Mouse (Mus musculus) neural tube, embryonic 14.5 days (tissue): ENCODE measurements around the gene Vps25. TPM values are rescaled to one million over a fixed set of nuclear protein-coding genes. Genes with fewer than 3 reads are reported as not detected.

ENCODE experiments used
- ATAC-seq: fragments of 200-750 bp; cut with Nextera tagmentation; 2 replicates; pipeline ENCODE4 v1.8.0; 2017; ENCODE audit warnings: low read depth, mild to moderate bottlenecking, moderate TSS enrichment, moderate library complexity
- H3K27ac ChIP-seq: fragments of 300-500 bp; sonication (generic); 2 replicates; pipeline ENCODE4 v1.5.1; 2014; ENCODE audit warnings: low read depth, mild to moderate bottlenecking, control low read depth, low read length, moderate library complexity, mixed read lengths
- H3K27me3 ChIP-seq: fragments of 300-500 bp; sonication (generic); 2 replicates; pipeline ENCODE4 v1.6.1; 2014; ENCODE audit warnings: low read length; ENCODE audit not compliant: control insufficient read depth, insufficient read depth
- H3K36me3 ChIP-seq: fragments of 300-500 bp; sonication (generic); 2 replicates; pipeline ENCODE4 v1.6.1; 2014; ENCODE audit warnings: low read length, mixed read lengths; ENCODE audit not compliant: control insufficient read depth, insufficient read depth
- H3K4me1 ChIP-seq: fragments of 300-500 bp; sonication (generic); 2 replicates; pipeline ENCODE4 v1.6.1; 2014; ENCODE audit warnings: low read length; ENCODE audit not compliant: control insufficient read depth, insufficient read depth
- H3K4me2 ChIP-seq: fragments of 300-500 bp; sonication (generic); 2 replicates; pipeline ENCODE4 v1.6.1; 2014; ENCODE audit warnings: mild to moderate bottlenecking, low read depth, low read length, control low read depth
- H3K4me3 ChIP-seq: fragments of 300-500 bp; sonication (generic); 2 replicates; pipeline ENCODE4 v1.5.1; 2014; ENCODE audit warnings: low read depth, low read length, control low read depth, mixed read lengths
- H3K9ac ChIP-seq: fragments of 300-500 bp; sonication (generic); replicated peaks from 2 replicates; pipeline ENCODE4 v1.6.1; 2014; ENCODE audit warnings: low read depth, mild to moderate bottlenecking, control low read depth, low read length, mixed read lengths
- H3K9me3 ChIP-seq: fragments of 300-500 bp; sonication (generic); 2 replicates; pipeline ENCODE4 v1.6.1; 2016; ENCODE audit warnings: low read length; ENCODE audit not compliant: control insufficient read depth
- WGBS: fragments of 180-500 bp; shearing (Covaris S2); extraction: QIAGEN DNeasy Blood & Tissue Kit; methylation state at CpG from one replicate; pipeline ENCODE4 v1.1.7; 2014; 5-methylcytosine and 5-hydroxymethylcytosine counted together
- polyA plus RNA-seq: library from polyadenylated mRNA; unstranded; fragments of >200 nt; fragmentation: Nextera tagmentation; extraction: Ambion mirVana; gene quantifications from 2 replicates; pipeline ENCODE4 v1.2.1, GENCODE M21; 2014

Gene Vps25
- polyA plus RNA-seq, 1 experiment from 2014 or later: 134 TPM

GRCm38 (mm10) chr11:101295191-101295590, 41.7 kb downstream of the Vps25 start:
- no peaks in the 10 kb centered on the region for H3K4me1 ChIP-seq
- H3K4me3 ChIP-seq: no peak overlapping the region
- no peak overlapping the region for H3K4me2 ChIP-seq
- H3K36me3 ChIP-seq: peaks cover 36% of the 10 kb centered on the region
- ATAC-seq: no peak
- H3K9me3 ChIP-seq: no peaks in the 10 kb centered on the region
- no peak overlapping the region for H3K9ac ChIP-seq
- H3K27ac ChIP-seq: no peak overlapping the region
- H3K27me3 ChIP-seq: no peaks in the 10 kb centered on the region
- 92% methylated on average over 8 of the region's 8 CpGs for WGBS

- WGBS: 69% methylated on average over 7 of the region's 7 CpGs
Measured at GRCm38 (mm10) chr11:101300881-101301280, 47.4 kb downstream of the Vps25 start.

DNA sequence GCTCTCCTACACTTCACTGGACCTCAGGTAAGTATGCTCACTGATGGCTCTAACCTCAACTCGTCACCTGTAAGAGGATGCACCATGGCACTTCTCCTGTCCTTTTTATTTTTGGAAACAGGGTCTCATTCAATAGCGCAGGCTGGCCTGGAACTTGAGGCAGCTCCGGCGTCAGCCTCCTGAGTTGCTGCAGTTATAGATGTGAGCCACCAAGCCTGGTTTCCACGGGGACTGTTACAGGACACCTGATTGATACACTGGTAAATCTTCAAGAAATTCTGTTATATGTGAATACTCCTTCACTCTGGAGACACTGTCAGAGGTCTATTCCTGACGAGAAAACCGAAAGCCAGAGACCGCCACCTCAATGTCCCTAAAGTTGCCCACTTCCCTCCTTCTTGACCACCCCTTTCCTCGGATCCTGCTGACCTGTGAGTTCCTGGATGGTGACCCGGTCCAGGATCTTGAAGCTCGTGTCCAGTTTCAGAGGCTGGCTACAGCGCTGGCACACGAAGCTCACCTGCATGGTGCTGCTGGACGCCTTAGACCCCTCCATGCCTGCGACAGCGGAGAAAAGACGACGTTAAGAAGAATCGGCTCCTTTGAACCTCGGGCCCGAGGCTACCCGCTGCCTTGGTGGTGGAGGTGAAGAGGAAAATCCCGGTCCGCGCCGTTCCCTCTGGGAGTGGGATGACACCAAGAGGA, 47.9 kb downstream of the Vps25 start:
- Histone ChIP-seq H3K4me1 (peaks cover 12% of the 10 kb centered on the region), H3K4me3 (peak overlapping the region; percentile 58), H3K27me3 (no peaks in the 10 kb centered on the region), H3K27ac (peak overlapping the region; percentile 76; the same call in 1 of the 2 replicates), H3K4me2 (peak overlapping the region; percentile 99), H3K9ac (peak overlapping the region; percentile 75), H3K36me3 (no peaks in the 10 kb centered on the region; the same call in 1 of the 2 replicates), H3K9me3 (no peaks in the 10 kb centered on the region)
- 13% methylated on average over 26 of the region's 26 CpGs for WGBS
- no peak for ATAC-seq

More at GRCm38 (mm10) chr11:101300881-101301280, 47.4 kb downstream of the Vps25 start:
- no peaks in the 10 kb centered on the region for H3K27me3 ChIP-seq
- no peak for ATAC-seq
- H3K4me2 ChIP-seq: peak overlapping the region; percentile 99
- no peak overlapping the region for H3K27ac ChIP-seq
- H3K36me3 ChIP-seq: peaks cover 3% of the 10 kb centered on the region
- H3K9ac ChIP-seq: peak overlapping the region; percentile 75; the same call in 1 of the 2 replicates
- H3K4me1 ChIP-seq: peaks cover 12% of the 10 kb centered on the region
- no peaks in the 10 kb centered on the region for H3K9me3 ChIP-seq
- peak overlapping the region; percentile 58 for H3K4me3 ChIP-seq

GRCm38 (mm10) chr11:101302004-101302798, 48.7 kb downstream of the Vps25 start, which contains the start of gene Becn1:
Gene Becn1 (minus strand): TSS chr11:101302286.
- Histone ChIP-seq H3K27ac (peak within 1 kb of the TSS; percentile 76), H3K27me3 (no peaks in the 10 kb centered on the region), H3K9me3 (no peaks in the 10 kb centered on the region), H3K4me1 (peaks cover 12% of the 10 kb centered on the region), H3K4me2 (peak within 1 kb of the TSS; percentile 99), H3K4me3 (peak within 1 kb of the TSS; percentile 58), H3K9ac (peak within 1 kb of the TSS; percentile 75), H3K36me3 (no peaks in the 10 kb centered on the region; the same call in 1 of the 2 replicates)
- ATAC-seq: peak; percentile 95
- WGBS: 7% methylated on average over 39 of the region's 39 CpGs

- WGBS: 42% methylated on average over 5 of the region's 5 CpGs
- Histone ChIP-seq H3K4me1 (no peaks in the 10 kb centered on the region), H3K27me3 (no peaks in the 10 kb centered on the region), H3K36me3 (no peaks in the 10 kb centered on the region), H3K9ac (no peak overlapping the region), H3K4me3 (no peak overlapping the region), H3K27ac (no peak overlapping the region), H3K4me2 (no peak overlapping the region), H3K9me3 (no peaks in the 10 kb centered on the region)
- ATAC-seq: no peak
Measured at GRCm38 (mm10) chr11:101307744-101308143, 54.2 kb downstream of the Vps25 start.

Other genes with a start within 250 kb of the Vps25 start
- gene Atp6v0a1, start 244.3 kb upstream of the Vps25 start, polyA plus RNA-seq: 147 and 175 TPM in 2 replicates
- gene Naglu, start 183.7 kb upstream of the Vps25 start, polyA plus RNA-seq: 7.0 and 9.8 TPM in 2 replicates
- 0.35 TPM in 1 of 2 replicates, not detected in the other for gene Hsd17b1, start 175.3 kb upstream of the Vps25 start, polyA plus RNA-seq
- gene Coasy, start 171.1 kb upstream of the Vps25 start, polyA plus RNA-seq: 38.3 and 39.2 TPM in 2 replicates
- gene Mlx, start 166.4 kb upstream of the Vps25 start, polyA plus RNA-seq: 84.6 and 95.7 TPM in 2 replicates
- 17.0 and 19.0 TPM in 2 replicates for gene Psmc3ip, start 158.3 kb upstream of the Vps25 start, polyA plus RNA-seq
- gene Retreg3, start 133.8 kb upstream of the Vps25 start, polyA plus RNA-seq: 10.6 and 17.6 TPM in 2 replicates
- gene Tubg1, start 133.8 kb upstream of the Vps25 start, polyA plus RNA-seq: 63.3 and 63.7 TPM in 2 replicates
- gene Tubg2, start 97.8 kb upstream of the Vps25 start, polyA plus RNA-seq: 48.5 and 62.6 TPM in 2 replicates
- gene Cntnap1, start 83.2 kb upstream of the Vps25 start, polyA plus RNA-seq: 7.5 and 8.3 TPM in 2 replicates
- 7.2 and 10.5 TPM in 2 replicates for gene Plekhh3, start 82.4 kb upstream of the Vps25 start, polyA plus RNA-seq
- gene Ccr10, start 78.3 kb upstream of the Vps25 start, polyA plus RNA-seq: 0.12 and 0.30 TPM in 2 replicates
- 28.4 and 30.7 TPM in 2 replicates for gene Ezh1, start 27.2 kb upstream of the Vps25 start, polyA plus RNA-seq
- gene Ramp2, start 7.7 kb upstream of the Vps25 start, polyA plus RNA-seq: 63.1 and 103 TPM in 2 replicates
- 4.2 and 5.9 TPM in 2 replicates for gene Wnk4, start 6.9 kb downstream of the Vps25 start, polyA plus RNA-seq
- gene Cntd1, start 25.3 kb downstream of the Vps25 start, polyA plus RNA-seq: 0.75 and 0.86 TPM in 2 replicates
- 242 and 258 TPM in 2 replicates for gene Coa3, start 25.4 kb downstream of the Vps25 start, polyA plus RNA-seq
- gene Becn1, start 48.6 kb downstream of the Vps25 start, polyA plus RNA-seq: 178 and 182 TPM in 2 replicates
- 73.3 and 88.3 TPM in 2 replicates for gene Psme3, start 62.5 kb downstream of the Vps25 start, polyA plus RNA-seq
- gene Aoc2, start 71.4 kb downstream of the Vps25 start, polyA plus RNA-seq: 1.7 and 2.0 TPM in 2 replicates
- 0.10 TPM in 1 of 2 replicates, not detected in the other for gene Aoc3, start 76.9 kb downstream of the Vps25 start, polyA plus RNA-seq
- gene G6pc, start 113.9 kb downstream of the Vps25 start, polyA plus RNA-seq: not detected in 2 replicates
- 89.5 and 100 TPM in 2 replicates for gene Aarsd1, start 163.9 kb downstream of the Vps25 start, polyA plus RNA-seq
- 8.1 and 8.9 TPM in 2 replicates for gene Gm27029, start 171.1 kb downstream of the Vps25 start, polyA plus RNA-seq
- gene Rundc1, start 171.4 kb downstream of the Vps25 start, polyA plus RNA-seq: 20.4 and 24.1 TPM in 2 replicates
- 1.8 and 3.0 TPM in 2 replicates for gene Ptges3l, start 171.6 kb downstream of the Vps25 start, polyA plus RNA-seq
- gene Rpl27, start 188.6 kb downstream of the Vps25 start, polyA plus RNA-seq: 257 and 271 TPM in 2 replicates
- 1.4 and 2.0 TPM in 2 replicates for gene Ifi35, start 194.7 kb downstream of the Vps25 start, polyA plus RNA-seq
- gene Rnd2, start 211.3 kb downstream of the Vps25 start, polyA plus RNA-seq: 37.9 and 61.8 TPM in 2 replicates
- gene Vat1, start 212.5 kb downstream of the Vps25 start, polyA plus RNA-seq: 67.4 and 90.8 TPM in 2 replicates